In genomic region chr13:42709611-42710331, GRCm38 (mm10) we compare ENCODE assay signal across 8 mouse cellular contexts. TPM values are rescaled to one million over a fixed set of nuclear protein-coding genes. Genes with fewer than 3 reads are reported as not detected.
A peak's percentile ranks its signal among the peaks of the same experiment; 100 is the strongest.
DNase-seq lines count a peak whose midpoint lies in the region; ATAC-seq and TF ChIP-seq lines count a peak whose summit lies in the region.

No protein-coding gene starts in this region.

- H3K36me3 ChIP-seq in heart, embryonic 15.5 days: no peaks in the 10 kb centered on the region
- no peaks in the 10 kb centered on the region for H3K36me3 ChIP-seq in G1E (replicated peaks)
- H3K36me3 ChIP-seq in intestine, embryonic 16.5 days (ENCODE audit: control insufficient read depth, insufficient read depth, low read length): no peaks in the 10 kb centered on the region
- no peaks in the 10 kb centered on the region for H3K36me3 ChIP-seq in neural tube, embryonic 15.5 days

- no peak overlapping the region for H3K9ac ChIP-seq in heart, embryonic 15.5 days
- H3K9ac ChIP-seq in intestine, embryonic 16.5 days (ENCODE audit: low read depth, low read length): no peak overlapping the region
- H3K9ac ChIP-seq in neural tube, embryonic 15.5 days (replicated peaks): peak overlapping the region; percentile 91

- H3K27me3 ChIP-seq in heart, embryonic 15.5 days: peaks cover 39% of the 10 kb centered on the region
- no peaks in the 10 kb centered on the region for H3K27me3 ChIP-seq in G1E (ENCODE audit: insufficient read depth, low read length)
- H3K27me3 ChIP-seq in intestine, embryonic 16.5 days (replicated peaks; ENCODE audit: control insufficient read depth, insufficient read depth, low read length): peaks cover 25% of the 10 kb centered on the region
- H3K27me3 ChIP-seq in neural tube, embryonic 15.5 days (replicated peaks): no peaks in the 10 kb centered on the region

- 2% methylated on average over 39 of the region's 39 CpGs for WGBS in heart, embryonic 15.5 days
- WGBS in intestine, embryonic 16.5 days: 1% methylated on average over 39 of the region's 39 CpGs
- WGBS in neural tube, embryonic 15.5 days: 1% methylated on average over 38 of the region's 39 CpGs

- H3K9me3 ChIP-seq in heart, embryonic 15.5 days (replicated peaks): no peaks in the 10 kb centered on the region
- peaks cover 29% of the 10 kb centered on the region for H3K9me3 ChIP-seq in G1E (replicated peaks)
- no peaks in the 10 kb centered on the region for H3K9me3 ChIP-seq in intestine, embryonic 16.5 days (ENCODE audit: control insufficient read depth, low read length)
- no peaks in the 10 kb centered on the region for H3K9me3 ChIP-seq in neural tube, embryonic 15.5 days (replicated peaks)

- DNase-seq in heart, adult 9 months (ENCODE audit: low spot score in 2 of 2): no peak
- DNase-seq in G1E (ENCODE audit: low spot score): no peak
- DNase-seq in embryo, embryonic 10.5 days (ENCODE audit: low spot score): peak; percentile 57
- no peak for DNase-seq in gastrocnemius, adult 8-10 months (ENCODE audit: low spot score in 2 of 2)
- no peak for DNase-seq in left cerebral cortex, postnatal 25 days (ENCODE audit: low spot score in 2 of 2)

- TF ChIP-seq CTCF in G1E (IDR thresholded peaks at IDR 0.05; ENCODE audit: low read depth, low read length): no peak

- no peak overlapping the region for H3K27ac ChIP-seq in heart, embryonic 15.5 days
- H3K27ac ChIP-seq in intestine, embryonic 16.5 days (ENCODE audit: low read length): no peak overlapping the region
- H3K27ac ChIP-seq in neural tube, embryonic 15.5 days (replicated peaks): peak overlapping the region; percentile 88

- H3K4me1 ChIP-seq in heart, embryonic 15.5 days (replicated peaks): peaks cover 7% of the 10 kb centered on the region
- no peaks in the 10 kb centered on the region for H3K4me1 ChIP-seq in G1E (ENCODE audit: insufficient read depth, low read depth, low read length)
- H3K4me1 ChIP-seq in intestine, embryonic 16.5 days (ENCODE audit: control insufficient read depth, insufficient read depth, low read length): peaks cover 3% of the 10 kb centered on the region; the same call in 1 of the 2 replicates
- H3K4me1 ChIP-seq in neural tube, embryonic 15.5 days: peaks cover 24% of the 10 kb centered on the region

- no peak; the same call in 1 of the 2 replicates for ATAC-seq in heart, embryonic 15.5 days (replicated peaks; ENCODE audit: insufficient number of reproducible peaks, insufficient read depth, low FRiP score, low read depth)
- ATAC-seq in G1E (ENCODE audit: extremely low read depth, insufficient number of reproducible peaks, low FRiP score, poor library complexity, severe bottlenecking): no peak
- no peak for ATAC-seq in intestine, embryonic 16.5 days
- peak; percentile 91 for ATAC-seq in neural tube, embryonic 15.5 days (ENCODE audit: low FRiP score)

- intact Hi-C loops in left cerebral cortex, postnatal 25 days (cut with DNase I): no loop called here

- peak overlapping the region; percentile 34 for H3K4me3 ChIP-seq in heart, embryonic 15.5 days
- H3K4me3 ChIP-seq in G1E (ENCODE audit: low read depth, low read length): peak overlapping the region; percentile 19; the same call in 1 of the 2 replicates
- peak overlapping the region; percentile 32 for H3K4me3 ChIP-seq in intestine, embryonic 16.5 days (ENCODE audit: low read length)
- H3K4me3 ChIP-seq in neural tube, embryonic 15.5 days (replicated peaks): peak overlapping the region; percentile 74

- H3K4me2 ChIP-seq in heart, embryonic 15.5 days: peak overlapping the region; percentile 58
- peak overlapping the region; percentile 37 for H3K4me2 ChIP-seq in intestine, embryonic 16.5 days (ENCODE audit: low read depth, low read length)
- peak overlapping the region; percentile 56 for H3K4me2 ChIP-seq in neural tube, embryonic 15.5 days

RNA-seq across cellular contexts. Expression of gene Phactr1, which starts 29.3 kb away (rescaled TPM):
- 6.5 and 7.3 TPM in 2 replicates for polyA plus RNA-seq in heart, embryonic 15.5 days (2015; fragmentation: Nextera tagmentation; extraction: Ambion mirVana)
- total RNA-seq in G1E (2014; fragmentation: Nextera tagmentation) (0.29 TPM in 1 of 2 replicates, not detected in the other), G1E (2017) (0.06 and 0.11 TPM in 2 replicates)
- polyA plus RNA-seq in G1E (2012): not detected in 2 replicates
- 5.0 and 6.0 TPM in 2 replicates for polyA plus RNA-seq in intestine, embryonic 16.5 days (2015; fragmentation: Nextera tagmentation; extraction: Ambion mirVana)
- 45.9 and 48.1 TPM in 2 replicates for polyA plus RNA-seq in neural tube, embryonic 15.5 days (2015; fragmentation: Nextera tagmentation; extraction: Ambion mirVana)
- total RNA-seq in gastrocnemius, adult 8-10 months (2022): 1 to 10 TPM in 3 of 4 experiments, under 1 TPM in 1; 0.51 to 3.1 (median 1.7) TPM
- total RNA-seq in left cerebral cortex, postnatal 25 days (2021): 100 to 1,000 TPM; 536 to 585 TPM

Comparison
In these comparisons a context has a peak if more than half of its experiments do, and no peak if none do; other contexts are left out.
1. H3K4me3 ChIP-seq: peak in every context shown above with its lines; median percentile 74 in neural tube, embryonic 15.5 days; 34 in heart, embryonic 15.5 days; 32 in intestine, embryonic 16.5 days; 19 in G1E.